Mouse (Mus musculus) embryonic facial prominence, embryonic 12.5 days (tissue): Measurements from ENCODE around the gene Ftl1. TPM values are rescaled to one million over a fixed set of nuclear protein-coding genes. Genes with fewer than 3 reads are reported as not detected.
A peak's percentile ranks its signal among the peaks of the same experiment; 100 is the strongest.

Source experiments
- ATAC-seq: fragments of 200-750 bp; cut with Nextera tagmentation; 2 replicates; pipeline ENCODE4 v1.8.0; 2017; ENCODE audit not compliant: insufficient number of reproducible peaks, insufficient read depth, low FRiP score, low TSS enrichment
- H3K27ac ChIP-seq: fragments of 300-500 bp; sonication (generic); 2 replicates; pipeline ENCODE4 v1.5.1; 2016; ENCODE audit warnings: mild to moderate bottlenecking
- H3K27me3 ChIP-seq: fragments of 300-500 bp; sonication (generic); 2 replicates; pipeline ENCODE4 v1.6.1; 2016; ENCODE audit warnings: mild to moderate bottlenecking, moderate library complexity
- H3K36me3 ChIP-seq: fragments of 300-500 bp; sonication (generic); 2 replicates; pipeline ENCODE4 v1.6.1; 2016; ENCODE audit warnings: mild to moderate bottlenecking
- H3K4me1 ChIP-seq: fragments of 300-500 bp; sonication (generic); 2 replicates; pipeline ENCODE4 v1.6.1; 2016
- H3K4me2 ChIP-seq: fragments of 300-500 bp; sonication (generic); replicated peaks from 2 replicates; pipeline ENCODE4 v1.6.1; 2016; ENCODE audit warnings: mild to moderate bottlenecking, moderate library complexity
- H3K4me3 ChIP-seq: fragments of 300-500 bp; sonication (generic); 2 replicates; pipeline ENCODE4 v1.5.1; 2016; ENCODE audit warnings: mild to moderate bottlenecking
- H3K9ac ChIP-seq: fragments of 300-500 bp; sonication (generic); 2 replicates; pipeline ENCODE4 v1.6.1; 2016; ENCODE audit warnings: mild to moderate bottlenecking, moderate library complexity
- H3K9me3 ChIP-seq: fragments of 300-500 bp; sonication (generic); 2 replicates; pipeline ENCODE4 v1.6.1; 2016; ENCODE audit warnings: mild to moderate bottlenecking, moderate library complexity
- WGBS: fragments of 180-500 bp; shearing (Covaris S2); methylation state at CpG from one replicate; pipeline ENCODE4 v1.1.7; 2016; 5-methylcytosine and 5-hydroxymethylcytosine counted together
- polyA plus RNA-seq: library from polyadenylated mRNA; unstranded; fragments of >200 nt; fragmentation: Nextera tagmentation; extraction: Ambion mirVana; gene quantifications from 2 replicates; pipeline ENCODE4 v1.2.1, GENCODE M21; 2016

Gene Ftl1
- polyA plus RNA-seq, 1 experiment from 2014 or later: 5,211 TPM

- H3K27me3 ChIP-seq: no peaks in the 10 kb centered on the region
- no peak overlapping the region for H3K27ac ChIP-seq
- no peak overlapping the region for H3K4me3 ChIP-seq
- H3K9me3 ChIP-seq: no peaks in the 10 kb centered on the region
- no peaks in the 10 kb centered on the region for H3K4me1 ChIP-seq
- H3K4me2 ChIP-seq: no peak overlapping the region
- no peak overlapping the region for H3K9ac ChIP-seq
- H3K36me3 ChIP-seq: peaks cover 56% of the 10 kb centered on the region
- no peak for ATAC-seq
Measured at GRCm38 (mm10) chr7:45446589-45446988, 13.1 kb downstream of the Ftl1 start.

- WGBS: 87% methylated on average over 22 of the region's 22 CpGs
- H3K9me3 ChIP-seq: no peaks in the 10 kb centered on the region
- H3K9ac ChIP-seq: no peak overlapping the region
- no peaks in the 10 kb centered on the region for H3K4me1 ChIP-seq
- no peak overlapping the region for H3K4me2 ChIP-seq
- no peak overlapping the region for H3K4me3 ChIP-seq
- peaks cover 59% of the 10 kb centered on the region for H3K36me3 ChIP-seq
- no peaks in the 10 kb centered on the region for H3K27me3 ChIP-seq
- H3K27ac ChIP-seq: no peak overlapping the region
- no peak for ATAC-seq
Measured at GRCm38 (mm10) chr7:45443526-45444420, 15.9 kb downstream of the Ftl1 start.

- H3K27me3 ChIP-seq: no peaks in the 10 kb centered on the region
- no peaks in the 10 kb centered on the region for H3K9me3 ChIP-seq
- ATAC-seq: no peak
- peak within 1 kb of the TSS; percentile 1; the same call in 1 of the 2 replicates for H3K4me3 ChIP-seq
- H3K27ac ChIP-seq: peak within 1 kb of the TSS; percentile 1; the same call in 1 of the 2 replicates
- peaks cover 43% of the 10 kb centered on the region for H3K4me1 ChIP-seq
- peaks cover 25% of the 10 kb centered on the region for H3K36me3 ChIP-seq
- H3K4me2 ChIP-seq: peak within 1 kb of the TSS; percentile 26
- 17% methylated on average over 19 of the region's 19 CpGs for WGBS
- H3K9ac ChIP-seq: peak within 1 kb of the TSS; percentile 24
Measured at GRCm38 (mm10) chr7:45437521-45438276, 22.0 kb downstream of the Ftl1 start, which contains the start of gene Ruvbl2. Ruvbl2 (minus strand) TSS chr7:45438096.

GRCm38 (mm10) chr7:45437046-45437445 lies 22.6 kb downstream of the Ftl1 start:
- Histone ChIP-seq H3K4me1 (peaks cover 43% of the 10 kb centered on the region), H3K27ac (no peak overlapping the region), H3K36me3 (peaks cover 22% of the 10 kb centered on the region), H3K27me3 (no peaks in the 10 kb centered on the region), H3K9ac (peak overlapping the region; percentile 24; the same call in 1 of the 2 replicates), H3K9me3 (no peaks in the 10 kb centered on the region), H3K4me3 (no peak overlapping the region), H3K4me2 (peak overlapping the region; percentile 26)
- no peak for ATAC-seq
- WGBS: 24% methylated on average over 6 of the region's 6 CpGs

GRCm38 (mm10) chr7:45436444-45436843 lies 23.2 kb downstream of the Ftl1 start:
- Histone ChIP-seq H3K4me1 (peaks cover 43% of the 10 kb centered on the region), H3K27me3 (no peaks in the 10 kb centered on the region), H3K9me3 (no peaks in the 10 kb centered on the region), H3K27ac (no peak overlapping the region), H3K4me3 (no peak overlapping the region), H3K9ac (0 out of 2 replicates have a peak overlapping the region, but pooled peaks have one; percentile 24), H3K36me3 (peaks cover 25% of the 10 kb centered on the region), H3K4me2 (0 out of 2 replicates have a peak overlapping the region, but pooled peaks have one; percentile 97)
- WGBS: 92% methylated on average over 5 of the region's 5 CpGs
- ATAC-seq: no peak

- WGBS: 2% methylated on average over 16 of the region's 16 CpGs
- Histone ChIP-seq H3K4me3 (peak overlapping the region; percentile 95), H3K9me3 (no peaks in the 10 kb centered on the region), H3K27ac (peak overlapping the region; percentile 71), H3K4me2 (peak overlapping the region; percentile 97), H3K36me3 (peaks cover 26% of the 10 kb centered on the region), H3K4me1 (peaks cover 43% of the 10 kb centered on the region), H3K9ac (peak overlapping the region; percentile 72), H3K27me3 (no peaks in the 10 kb centered on the region)
- ATAC-seq: 0 out of 2 replicates have a peak, but pooled peaks have one; percentile 0
Measured at GRCm38 (mm10) chr7:45435038-45435437, 24.6 kb downstream of the Ftl1 start.

GRCm38 (mm10) chr7:45434203-45435015 lies 25.3 kb downstream of the Ftl1 start, which contains the start of gene Gys1:
Gys1 (plus strand) TSS chr7:45434844.
- H3K27me3 ChIP-seq: no peaks in the 10 kb centered on the region
- H3K9me3 ChIP-seq: no peaks in the 10 kb centered on the region
- H3K4me1 ChIP-seq: peaks cover 43% of the 10 kb centered on the region
- WGBS: under 1% methylated on average over 45 of the region's 45 CpGs
- ATAC-seq: peak; percentile 96
- peaks cover 27% of the 10 kb centered on the region for H3K36me3 ChIP-seq
- H3K27ac ChIP-seq: peak within 1 kb of the TSS; percentile 90
- peak within 1 kb of the TSS; percentile 97 for H3K4me2 ChIP-seq
- H3K4me3 ChIP-seq: peak within 1 kb of the TSS; percentile 95
- H3K9ac ChIP-seq: peak within 1 kb of the TSS; percentile 89

- Histone ChIP-seq H3K27me3 (no peaks in the 10 kb centered on the region), H3K27ac (peak overlapping the region; percentile 90), H3K36me3 (peaks cover 33% of the 10 kb centered on the region), H3K9ac (peak overlapping the region; percentile 89), H3K4me1 (peaks cover 43% of the 10 kb centered on the region), H3K4me2 (peak overlapping the region; percentile 97), H3K4me3 (peak overlapping the region; percentile 95), H3K9me3 (no peaks in the 10 kb centered on the region)
- ATAC-seq: no peak
- WGBS: 1% methylated on average over 7 of the region's 7 CpGs
Measured at GRCm38 (mm10) chr7:45433835-45434202, 25.9 kb downstream of the Ftl1 start.

GRCm38 (mm10) chr7:45426556-45426955 lies 33.1 kb downstream of the Ftl1 start:
- Histone ChIP-seq H3K9ac (no peak overlapping the region), H3K9me3 (no peaks in the 10 kb centered on the region), H3K27ac (no peak overlapping the region), H3K4me2 (no peak overlapping the region), H3K27me3 (0 out of 2 replicates have a peak, but pooled peaks cover under 1% of the 10 kb centered on the region), H3K36me3 (peaks cover 88% of the 10 kb centered on the region), H3K4me3 (no peak overlapping the region), H3K4me1 (no peaks in the 10 kb centered on the region)
- no peak for ATAC-seq
- 91% methylated on average over 8 of the region's 8 CpGs for WGBS

- Histone ChIP-seq H3K4me3 (no peak overlapping the region), H3K27me3 (peaks cover 52% of the 10 kb centered on the region), H3K36me3 (peaks cover 51% of the 10 kb centered on the region), H3K9me3 (no peaks in the 10 kb centered on the region), H3K9ac (no peak overlapping the region), H3K4me2 (no peak overlapping the region), H3K4me1 (peaks cover 25% of the 10 kb centered on the region), H3K27ac (no peak overlapping the region)
- WGBS: 91% methylated on average over 14 of the region's 14 CpGs
- ATAC-seq: no peak
Measured at GRCm38 (mm10) chr7:45421194-45421593, 38.5 kb downstream of the Ftl1 start.

- Histone ChIP-seq H3K4me1 (peaks cover 26% of the 10 kb centered on the region), H3K9ac (no peak within 1 kb of the TSS), H3K9me3 (no peaks in the 10 kb centered on the region), H3K4me3 (no peak within 1 kb of the TSS), H3K36me3 (peaks cover 50% of the 10 kb centered on the region), H3K27ac (no peak within 1 kb of the TSS), H3K4me2 (peak within 1 kb of the TSS; percentile 31), H3K27me3 (peaks cover 58% of the 10 kb centered on the region)
- ATAC-seq: no peak
- 64% methylated on average over 6 of the region's 6 CpGs for WGBS
Measured at GRCm38 (mm10) chr7:45420615-45420919, 39.1 kb downstream of the Ftl1 start, which contains the start of gene Lhb. Lhb (plus strand) TSS chr7:45420820.
